Mouse (Mus musculus): ENCODE results near the gene Ngfr.

Gene Ngfr

DNA sequence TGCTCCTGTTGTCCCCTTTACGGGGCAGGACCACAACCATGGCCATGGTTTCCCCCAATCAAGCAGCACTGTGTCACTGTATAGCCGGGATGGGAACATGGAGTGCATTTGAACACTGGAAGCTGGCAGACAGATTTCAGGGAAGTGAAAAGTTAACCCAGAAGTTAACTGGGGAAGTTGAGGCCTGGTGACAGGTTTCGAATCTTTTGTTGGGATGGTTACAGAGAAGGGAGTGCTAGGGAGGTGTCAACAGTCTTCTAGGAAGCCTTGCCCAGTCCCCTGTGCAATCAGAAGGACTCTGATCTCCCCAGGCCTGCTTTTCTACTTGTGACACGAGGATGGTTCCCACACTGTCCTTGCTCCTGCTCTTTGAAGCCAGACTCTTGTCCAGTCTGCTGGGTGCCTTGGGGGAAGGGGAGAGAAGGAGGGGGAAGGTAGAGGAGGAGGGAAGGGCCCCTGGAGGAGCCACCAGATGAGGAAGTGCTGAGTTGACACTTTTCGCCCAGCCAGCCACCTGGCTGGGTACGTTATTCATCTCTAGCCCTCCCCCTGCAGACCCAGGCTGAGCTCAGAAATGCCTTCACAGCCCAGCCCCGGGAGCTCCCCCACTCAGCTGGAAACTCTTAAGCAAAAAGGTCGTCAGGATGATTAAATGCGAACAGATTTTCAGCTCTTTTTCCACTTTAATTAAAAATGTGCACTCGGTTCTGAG, 8.1 kb upstream of the Ngfr start:
- in situ Hi-C loops (cut with MboI; ENCODE audit: low sequenced_read_pairs): no loop called here

DNA sequence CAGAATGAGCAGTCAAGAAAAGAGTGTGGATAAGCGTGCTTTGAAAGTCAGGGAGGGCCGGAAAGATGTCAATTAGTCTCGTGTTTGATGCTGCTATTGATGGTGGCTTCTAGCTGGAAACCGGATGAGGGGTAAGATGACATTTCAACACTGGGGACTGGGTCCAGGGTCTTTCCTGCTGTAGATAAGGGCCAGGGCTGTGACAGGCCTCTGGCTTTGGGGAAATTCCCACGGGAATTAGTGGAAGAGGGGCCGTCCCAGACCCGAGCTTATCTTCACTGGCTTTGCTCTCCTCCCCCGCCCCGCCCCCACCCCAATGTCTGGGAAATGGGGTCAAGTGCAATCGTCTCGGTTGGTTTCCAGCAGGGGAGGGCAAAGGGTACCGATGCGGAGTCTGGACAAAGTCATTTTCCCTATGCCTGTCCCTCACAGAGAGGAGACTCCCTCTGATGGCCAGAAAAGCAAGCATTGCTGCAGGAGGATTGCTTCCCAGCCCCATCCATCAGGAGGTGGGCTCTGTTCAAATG, 7.2 kb upstream of the Ngfr start:
- in situ Hi-C loops (cut with MboI; ENCODE audit: low sequenced_read_pairs): no loop called here

DNA sequence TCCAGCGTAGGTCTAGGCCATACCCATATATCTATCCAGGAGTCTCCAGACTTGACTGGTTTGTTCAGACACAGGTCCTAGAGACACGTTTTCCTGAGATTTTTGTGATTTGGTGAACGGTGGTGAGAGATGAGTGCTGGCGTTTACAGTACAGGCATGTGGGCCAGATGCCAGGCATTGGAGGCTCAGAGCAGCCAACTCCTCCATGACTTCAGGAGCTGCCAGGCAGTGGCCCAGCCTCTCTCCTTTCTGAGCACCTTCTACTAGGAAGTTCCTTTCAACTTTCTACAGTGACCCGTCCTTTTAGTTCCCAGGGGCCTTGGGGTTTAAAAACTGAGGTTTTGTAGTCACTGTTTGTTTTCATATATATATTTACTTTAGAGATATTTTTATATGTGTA, 6.0 kb upstream of the Ngfr start:
- in situ Hi-C loops (cut with MboI; ENCODE audit: low sequenced_read_pairs): no loop called here

DNA sequence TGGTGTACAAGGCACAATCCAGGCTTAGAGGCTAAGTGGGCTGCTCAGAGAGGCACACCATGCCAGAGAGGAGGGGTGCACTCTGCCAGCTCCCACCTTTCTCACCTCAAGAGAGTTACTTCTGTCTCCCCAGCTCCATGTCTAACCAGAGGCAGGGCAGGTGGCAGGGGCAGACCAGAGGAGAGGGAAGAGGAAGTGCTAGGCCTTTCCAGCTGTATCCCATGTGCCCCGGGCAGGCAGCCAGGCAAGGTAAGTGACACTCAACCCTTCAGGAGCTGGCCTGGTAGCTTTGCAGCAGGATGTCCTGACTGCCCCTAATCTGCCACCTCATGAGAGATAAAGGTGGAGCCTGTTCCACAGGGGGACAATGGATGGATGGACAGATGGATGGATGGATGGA, 5.2 kb upstream of the Ngfr start:
- in situ Hi-C loops (cut with MboI; ENCODE audit: low sequenced_read_pairs): no loop called here

DNA sequence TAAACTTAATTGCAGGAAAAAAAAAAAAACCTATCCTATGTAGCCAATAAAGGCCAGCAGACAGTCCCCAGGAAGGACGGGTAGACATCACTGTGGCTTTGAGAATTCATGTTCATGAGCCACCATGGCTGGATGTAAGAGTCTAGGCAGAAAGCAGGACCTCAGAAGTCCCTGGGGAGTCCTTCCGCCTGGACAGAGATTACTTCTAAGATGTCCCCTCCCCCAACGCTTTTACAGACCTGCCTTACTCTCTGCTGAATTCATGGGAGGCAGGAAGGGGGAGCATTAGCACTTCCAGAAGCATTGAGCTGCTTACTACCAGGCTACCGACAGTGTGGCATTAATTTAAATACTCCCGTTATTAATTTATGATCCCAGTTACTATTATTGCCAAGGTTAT, 1.7 kb upstream of the Ngfr start:
- in situ Hi-C loops (cut with MboI; ENCODE audit: low sequenced_read_pairs): no loop called here

DNA sequence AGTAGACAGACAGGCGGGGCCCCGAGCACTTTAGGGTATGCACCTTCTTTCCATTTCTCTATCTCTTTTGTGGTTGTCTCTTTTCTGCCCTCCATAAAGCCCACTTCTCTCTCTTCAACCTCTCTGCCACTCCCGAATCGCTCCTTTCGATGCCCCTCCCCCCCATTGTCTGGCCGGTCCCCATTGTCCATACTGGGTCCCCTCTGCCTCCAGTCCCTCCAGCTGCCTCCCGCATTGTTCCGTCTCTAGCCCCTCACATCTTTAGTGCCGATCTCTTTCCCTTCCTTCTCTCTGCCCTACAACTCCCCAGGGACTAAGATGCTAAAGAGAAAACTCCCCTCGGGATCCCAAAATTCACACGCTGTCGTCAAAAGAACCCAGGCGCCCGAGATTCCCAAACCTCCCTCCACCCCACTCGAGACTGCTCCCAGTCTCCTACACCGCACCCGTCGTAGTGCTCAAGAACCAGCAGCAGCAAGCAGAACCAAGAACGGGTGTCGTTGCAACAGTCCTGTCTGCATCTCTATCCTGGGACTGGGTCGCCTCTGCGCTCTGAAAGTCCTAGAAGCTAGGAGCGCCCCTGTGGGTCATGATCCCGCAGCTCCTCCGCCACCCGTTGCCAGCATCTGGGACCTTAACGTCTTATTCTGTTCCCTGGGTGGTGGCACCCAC, 648 bp downstream of the Ngfr start:
- in situ Hi-C loops (cut with MboI; ENCODE audit: low sequenced_read_pairs): no loop called here

DNA sequence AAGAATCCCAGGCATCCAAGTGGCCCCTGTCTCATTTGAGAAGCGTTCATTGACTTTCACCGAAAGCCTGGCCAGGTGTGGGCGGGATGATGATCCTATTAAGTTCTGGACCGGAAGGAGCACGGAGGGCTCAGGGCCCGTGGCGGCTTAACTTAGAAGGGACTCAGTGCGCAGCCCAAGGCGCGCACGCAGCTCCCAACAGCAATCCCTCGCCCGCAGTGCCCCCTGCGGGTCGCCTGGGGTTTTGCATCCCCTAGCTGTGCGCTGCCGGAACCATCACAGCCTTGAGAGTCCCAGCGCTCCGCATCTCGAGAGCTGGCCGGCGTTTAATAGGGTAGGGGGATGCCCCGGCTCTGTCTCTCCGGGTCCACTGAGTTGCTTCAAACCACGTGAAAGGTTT, 1.4 kb downstream of the Ngfr start:
- in situ Hi-C loops (cut with MboI; ENCODE audit: low sequenced_read_pairs): no loop called here

DNA sequence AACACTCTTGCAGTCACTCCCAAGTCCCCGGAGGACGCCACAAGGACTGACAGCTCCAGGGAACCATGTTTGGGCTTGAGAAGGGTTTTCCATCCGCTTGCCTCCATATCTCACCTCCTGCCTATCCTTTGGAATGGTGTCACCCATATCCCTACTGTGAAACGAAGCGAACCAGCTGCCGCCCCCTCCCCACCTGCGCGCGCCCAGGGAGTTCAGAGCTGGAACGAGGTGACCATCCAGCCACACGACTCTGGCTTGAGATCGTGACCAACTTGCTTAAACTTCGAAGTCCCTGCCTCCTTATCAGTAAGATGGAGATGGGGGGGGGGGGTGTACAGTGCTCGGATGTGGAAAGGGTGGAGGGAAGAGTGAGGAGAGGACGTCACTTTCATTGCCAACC, 1.9 kb downstream of the Ngfr start:
- in situ Hi-C loops (cut with MboI; ENCODE audit: low sequenced_read_pairs): no loop called here

DNA sequence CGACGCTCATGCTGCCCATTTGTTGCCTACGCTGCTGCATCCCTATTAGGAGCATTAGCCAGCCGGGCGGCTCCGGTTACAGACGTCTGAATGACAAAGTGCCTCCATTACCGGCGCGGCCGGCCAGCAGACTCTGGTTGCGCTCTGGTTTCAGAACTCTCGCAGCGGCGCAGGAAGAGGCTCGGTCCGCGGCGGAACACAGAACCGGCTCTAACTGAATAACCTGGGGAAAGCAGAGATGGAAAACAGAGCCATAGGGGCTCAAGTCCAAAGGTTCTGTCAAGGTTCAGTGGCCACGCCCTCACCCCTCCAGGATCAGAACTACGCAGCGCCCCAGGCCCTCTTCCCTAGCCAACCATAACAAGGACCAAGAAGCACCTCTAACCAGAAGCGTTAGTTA, 2.3 kb downstream of the Ngfr start:
- in situ Hi-C loops (cut with MboI; ENCODE audit: low sequenced_read_pairs): no loop called here

DNA sequence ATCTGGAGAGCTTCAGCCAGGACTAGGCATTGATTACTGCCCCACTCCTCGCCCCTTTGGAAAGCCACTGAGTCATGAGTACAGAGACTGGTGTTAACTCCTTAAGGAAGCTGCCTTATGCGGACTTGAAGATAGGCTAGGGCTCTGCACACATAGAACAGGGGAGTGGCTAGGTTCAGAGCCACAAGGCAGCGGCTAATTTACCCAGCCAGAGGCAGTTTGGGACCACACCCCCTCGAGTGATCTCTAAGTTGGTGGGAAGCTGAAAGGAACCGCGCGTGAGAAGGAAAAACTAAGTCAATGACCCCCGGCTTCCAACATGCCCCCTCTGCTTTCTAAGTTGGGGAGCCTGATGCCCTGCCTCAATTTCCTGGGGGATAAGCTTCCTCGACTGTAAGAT, 2.9 kb downstream of the Ngfr start:
- in situ Hi-C loops (cut with MboI; ENCODE audit: low sequenced_read_pairs): no loop called here

DNA sequence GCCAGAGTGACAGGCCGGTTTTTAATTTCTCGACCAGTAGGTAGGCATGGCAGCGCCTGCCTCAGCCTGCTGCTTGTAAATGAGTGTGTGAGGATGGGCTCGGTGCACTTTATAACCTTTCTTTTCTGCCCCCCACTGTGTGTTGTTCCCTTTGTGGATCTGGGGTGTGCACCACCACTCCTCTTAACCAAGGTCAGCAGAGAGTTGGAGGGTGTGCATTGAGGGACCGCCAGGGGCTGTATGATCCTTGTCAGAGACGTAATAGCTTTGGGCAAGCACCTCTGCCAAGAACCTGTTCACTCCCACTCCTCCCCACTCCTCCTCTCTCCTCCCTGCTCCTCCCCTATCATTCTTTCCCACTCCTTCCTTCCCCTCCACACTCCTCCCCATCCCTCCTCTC, 4.1 kb downstream of the Ngfr start:
- in situ Hi-C loops (cut with MboI; ENCODE audit: low sequenced_read_pairs): no loop called here

DNA sequence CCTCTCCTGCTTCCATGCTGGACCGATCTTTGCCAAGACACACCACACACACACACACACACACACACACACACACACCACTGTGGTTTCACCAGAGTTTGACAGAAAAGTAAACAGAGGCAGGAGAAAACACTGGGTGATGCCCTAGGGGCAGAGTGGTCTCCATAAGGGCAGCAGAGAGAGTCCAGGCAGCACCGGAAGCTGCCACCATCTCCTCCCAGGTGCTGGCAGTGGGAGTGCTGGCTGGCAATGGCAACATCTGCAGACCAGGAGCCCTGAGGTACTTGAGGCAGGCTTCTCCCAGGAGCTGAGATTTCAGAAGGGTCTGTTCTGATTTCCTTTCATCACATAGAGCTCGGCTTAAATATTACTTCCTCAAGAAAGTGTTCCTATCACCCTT, 5.3 kb downstream of the Ngfr start:
- in situ Hi-C loops (cut with MboI; ENCODE audit: low sequenced_read_pairs): no loop called here

DNA sequence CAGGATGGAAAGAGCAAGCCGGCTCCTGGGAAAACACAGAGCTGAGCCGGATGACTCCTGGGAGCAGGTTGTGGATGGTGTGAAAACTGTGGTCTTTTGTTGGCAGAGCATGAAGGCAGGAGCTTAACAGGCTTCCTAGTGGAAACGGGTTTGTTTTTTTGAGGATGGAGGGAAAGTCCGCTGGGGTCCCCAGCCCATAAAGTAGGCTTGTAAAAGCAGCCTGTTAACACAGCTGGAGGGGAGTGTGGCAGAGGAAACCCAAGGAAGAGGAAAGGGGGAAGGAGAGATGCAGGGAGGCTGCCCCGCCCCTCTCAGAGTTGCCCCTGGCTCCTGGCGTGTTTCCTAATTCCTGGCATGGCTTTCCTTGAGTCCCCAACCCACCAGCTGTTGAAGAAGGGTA, 8.1 kb downstream of the Ngfr start:
- in situ Hi-C loops (cut with MboI; ENCODE audit: low sequenced_read_pairs): no loop called here

DNA sequence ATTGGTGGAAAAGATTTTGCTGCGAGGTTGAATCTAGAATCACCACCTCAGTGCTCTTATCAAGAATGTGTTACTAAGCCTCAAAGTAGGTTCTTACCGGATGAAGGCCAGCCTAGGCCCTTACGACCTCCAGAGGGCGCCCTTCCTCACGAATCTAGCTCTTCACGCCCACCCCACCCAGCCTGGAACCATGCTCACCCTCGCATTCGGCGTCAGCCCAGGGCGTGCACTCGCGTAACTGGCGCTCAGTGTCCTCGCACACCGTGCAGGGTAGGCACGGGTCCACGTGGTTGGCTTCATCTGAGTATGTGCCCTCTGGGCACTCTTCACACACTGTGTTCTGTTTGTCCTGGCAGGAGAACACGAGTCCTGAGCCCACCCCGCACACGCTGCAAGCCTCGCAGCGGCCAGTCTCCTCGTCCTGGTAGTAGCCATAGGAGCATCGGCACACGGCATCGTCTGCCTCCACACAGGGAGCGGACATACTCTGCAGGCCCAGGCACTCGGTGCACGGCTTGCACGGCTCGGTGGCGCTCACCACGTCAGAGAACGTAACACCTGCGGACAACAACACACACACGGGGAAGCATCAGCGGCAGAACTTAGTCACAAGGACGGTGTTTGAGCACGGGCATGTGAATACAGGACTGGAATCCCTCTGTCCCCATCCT, 9.6 kb downstream of the Ngfr start:
- in situ Hi-C loops (cut with MboI; ENCODE audit: low sequenced_read_pairs): no loop called here

DNA sequence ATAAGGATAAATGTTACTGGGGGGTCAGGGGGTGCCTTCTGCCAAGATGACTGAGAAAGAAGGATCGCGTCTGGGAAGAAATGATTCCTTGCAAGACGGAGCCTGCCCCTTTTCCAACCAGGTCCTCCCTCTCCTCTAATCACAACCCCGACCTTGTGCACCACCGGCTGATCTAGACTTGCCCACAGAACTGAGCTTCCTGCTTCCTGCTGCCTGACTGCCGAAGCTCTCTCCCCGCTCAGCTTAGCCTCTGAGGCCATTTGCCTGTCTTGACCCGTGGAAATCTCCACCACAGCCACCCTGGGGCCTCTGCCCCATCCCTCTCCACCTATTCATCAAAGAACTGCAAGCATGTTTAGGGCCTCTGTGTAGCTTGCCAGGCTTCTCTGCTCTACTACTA, 11.2 kb downstream of the Ngfr start:
- in situ Hi-C loops (cut with MboI; ENCODE audit: low sequenced_read_pairs): no loop called here

DNA sequence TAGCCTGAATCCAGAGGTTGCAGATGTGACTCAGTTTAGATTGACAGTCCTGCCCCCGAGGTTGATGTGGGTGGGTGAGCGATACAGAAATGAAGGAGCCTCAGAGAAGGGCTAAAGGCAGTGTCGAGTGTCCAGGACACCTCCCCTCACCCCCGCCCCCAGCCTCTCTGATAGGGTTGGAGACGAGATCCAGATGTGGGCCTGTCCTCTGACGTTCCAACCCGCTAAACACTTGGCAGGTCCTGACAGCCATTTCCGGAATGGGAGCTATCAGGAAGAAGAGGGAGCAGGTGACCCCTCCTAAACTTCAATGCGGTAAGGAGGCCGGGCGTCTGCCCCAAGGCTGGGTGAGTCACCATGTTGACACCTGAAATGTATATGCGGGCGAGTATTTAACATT, 11.7 kb downstream of the Ngfr start:
- in situ Hi-C loops (cut with MboI; ENCODE audit: low sequenced_read_pairs): no loop called here

DNA sequence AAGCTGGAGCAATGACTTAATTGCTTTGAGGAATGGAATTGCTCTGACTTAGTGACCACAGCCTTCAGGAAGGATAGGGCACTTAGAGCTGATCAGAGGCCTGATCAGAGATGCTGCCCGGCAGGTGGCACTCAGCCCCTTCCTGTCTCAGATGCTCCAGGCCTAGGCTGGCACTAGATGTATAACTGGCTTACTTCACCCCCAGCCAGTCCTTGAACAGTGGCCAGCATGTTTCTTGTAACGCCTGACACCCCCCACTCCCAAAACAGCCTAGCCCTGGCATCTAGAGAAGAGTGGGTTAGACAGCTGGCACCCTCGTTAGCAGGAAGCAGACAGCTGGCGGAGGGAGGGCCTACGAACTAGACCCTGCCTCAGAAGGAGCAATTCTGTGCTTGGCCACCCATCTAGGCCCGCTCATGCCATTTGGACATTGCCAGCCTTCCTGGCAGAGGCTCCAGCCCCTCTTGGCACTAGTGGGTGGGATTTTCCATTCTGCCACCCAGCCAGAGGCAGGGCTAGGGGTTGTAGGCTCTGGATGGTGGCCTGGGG, 12.7 kb downstream of the Ngfr start:
- in situ Hi-C loops (cut with MboI; ENCODE audit: low sequenced_read_pairs): no loop called here

DNA sequence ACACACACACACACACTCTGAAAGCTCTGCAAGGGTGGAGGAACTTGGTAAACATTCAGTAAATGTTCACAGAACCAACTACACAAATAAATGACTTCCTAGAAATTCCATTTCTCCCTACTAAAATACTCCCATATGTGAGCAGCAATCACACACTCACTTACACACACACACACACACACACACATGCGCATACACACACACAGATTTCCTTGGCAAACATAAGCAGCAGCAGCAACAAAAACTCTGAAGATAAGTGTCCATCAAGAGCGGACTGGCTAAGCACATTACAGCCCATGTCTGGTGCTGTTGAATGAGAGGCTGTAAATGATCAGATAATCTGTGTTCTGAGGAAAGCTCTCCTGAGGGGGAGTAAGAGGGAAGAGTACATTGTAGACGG, 15.3 kb downstream of the Ngfr start:
- in situ Hi-C loops (cut with MboI; ENCODE audit: low sequenced_read_pairs): no loop called here

DNA sequence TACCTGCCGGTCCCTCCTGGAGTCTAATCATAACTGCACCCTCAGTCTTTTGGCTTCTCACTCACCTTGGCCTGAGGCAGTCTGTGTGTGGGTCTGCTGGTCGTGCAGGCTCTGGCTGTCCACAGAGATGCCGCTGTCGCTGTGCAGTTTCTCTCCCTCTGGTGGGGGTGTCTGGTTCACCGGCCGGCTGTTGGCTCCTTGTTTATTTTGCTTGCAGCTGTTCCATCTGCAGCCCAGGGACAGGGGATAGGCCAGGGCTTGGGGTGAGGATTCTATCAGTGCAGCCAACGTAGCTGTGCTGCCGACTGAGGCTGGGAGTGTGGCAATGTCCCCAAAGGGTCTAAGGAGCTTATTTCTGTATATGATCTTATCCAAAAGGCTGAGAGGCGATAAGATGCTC, 15.8 kb downstream of the Ngfr start:
- in situ Hi-C loops (cut with MboI; ENCODE audit: low sequenced_read_pairs): no loop called here

DNA sequence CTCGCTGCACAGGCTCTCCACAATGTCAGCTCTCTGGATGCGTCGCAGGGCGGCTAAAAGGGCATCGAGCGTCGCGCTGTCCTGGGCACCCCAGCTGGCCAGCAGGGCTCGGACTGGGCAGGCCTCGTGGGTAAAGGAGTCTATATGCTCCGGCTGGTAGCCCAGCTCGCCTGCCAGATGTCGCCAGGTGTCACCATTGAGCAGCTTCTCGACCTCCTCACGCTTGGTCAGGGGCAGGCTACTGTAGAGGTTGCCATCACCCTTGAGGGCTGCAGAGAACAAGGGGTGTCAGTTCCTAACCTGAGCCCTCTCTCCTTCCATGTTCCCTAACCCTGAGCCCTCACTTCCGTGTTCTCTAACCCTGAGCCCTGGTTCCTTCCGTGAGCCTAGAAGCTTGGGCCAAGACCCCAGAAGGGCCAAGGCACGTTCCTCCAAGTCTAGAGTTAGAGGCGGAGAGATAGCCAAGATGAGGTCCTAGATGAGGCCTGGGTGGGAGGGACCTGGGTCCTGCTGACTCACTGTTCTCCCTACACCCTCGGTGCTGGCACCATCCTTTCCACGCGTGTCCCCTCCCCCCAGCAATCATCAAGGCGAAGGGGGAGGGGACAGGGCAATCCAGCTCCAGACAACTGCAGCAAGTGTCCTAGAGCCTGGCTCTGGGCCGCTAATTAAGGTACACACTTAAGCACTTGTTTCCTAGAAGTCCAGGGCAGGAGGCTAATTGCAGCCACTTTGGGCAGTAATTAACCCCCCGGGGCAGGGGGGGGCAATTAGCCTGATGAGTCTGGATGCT, 16.5 kb downstream of the Ngfr start:
- in situ Hi-C loops (cut with MboI; ENCODE audit: low sequenced_read_pairs): no loop called here

DNA sequence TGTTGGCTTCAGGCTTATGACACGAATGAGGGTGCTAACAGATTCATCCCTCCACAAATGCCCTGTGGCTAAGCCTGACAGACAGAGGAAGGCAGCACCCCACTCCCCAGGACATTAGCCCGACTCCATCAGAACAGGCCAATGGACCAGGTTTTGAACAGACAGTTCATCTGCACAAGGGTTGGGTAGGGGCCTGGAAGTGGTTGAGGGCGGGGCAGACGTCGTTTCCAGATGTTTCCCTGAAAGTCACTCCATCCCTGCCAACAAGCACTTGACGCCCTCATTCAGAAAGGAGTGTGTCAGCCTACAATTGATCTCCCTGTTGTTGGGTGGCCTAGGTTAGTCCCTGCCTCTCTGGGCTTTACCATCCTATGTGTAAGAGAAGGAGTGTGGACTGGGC, 17.6 kb downstream of the Ngfr start:
- in situ Hi-C loops (cut with MboI; ENCODE audit: low sequenced_read_pairs): no loop called here

Data from CH12F3 (cell line).